Mouse (Mus musculus): ENCODE measurements around the gene Wdfy4.

Gene Wdfy4

GRCm38 (mm10) chr14:33185068-33185800 lies at the start of gene Wdfy4:
Gene Wdfy4, minus strand, starts transcription at chr14:33185508.
- H3K27me3 ChIP-seq (ENCODE audit: control insufficient read depth, insufficient read depth, low read length, poor library complexity, severe bottlenecking), result no peaks in the 10 kb centered on the region
- peak; percentile 96 for DNase-seq (ENCODE audit: low read depth, low spot score)
- H3K36me3 ChIP-seq (ENCODE audit: control insufficient read depth, insufficient read depth, low read length, poor library complexity, severe bottlenecking), result peaks cover 3% of the 10 kb centered on the region; the same call in 1 of the 2 replicates

GRCm38 (mm10) chr14:33232048-33232447 lies 46.7 kb upstream of the Wdfy4 start:
- no peak for DNase-seq (ENCODE audit: low read depth, low spot score)
- Histone ChIP-seq H3K27me3 (ENCODE audit: control insufficient read depth, insufficient read depth, low read length, poor library complexity, severe bottlenecking) (no peaks in the 10 kb centered on the region), H3K36me3 (ENCODE audit: control insufficient read depth, insufficient read depth, low read length, poor library complexity, severe bottlenecking) (no peaks in the 10 kb centered on the region)

- peak; percentile 60 for DNase-seq (ENCODE audit: low read depth, low spot score)
- no peaks in the 10 kb centered on the region for H3K27me3 ChIP-seq (ENCODE audit: control insufficient read depth, insufficient read depth, low read length, poor library complexity, severe bottlenecking)
- no peaks in the 10 kb centered on the region for H3K36me3 ChIP-seq (ENCODE audit: control insufficient read depth, insufficient read depth, low read length, poor library complexity, severe bottlenecking)
Observed at GRCm38 (mm10) chr14:33231311-33231710, 46.0 kb upstream of the Wdfy4 start.

GRCm38 (mm10) chr14:33230672-33231071 lies 45.4 kb upstream of the Wdfy4 start:
- no peaks in the 10 kb centered on the region for H3K27me3 ChIP-seq (ENCODE audit: control insufficient read depth, insufficient read depth, low read length, poor library complexity, severe bottlenecking)
- H3K36me3 ChIP-seq (ENCODE audit: control insufficient read depth, insufficient read depth, low read length, poor library complexity, severe bottlenecking), result no peaks in the 10 kb centered on the region
- no peak for DNase-seq (ENCODE audit: low read depth, low spot score)

- H3K27me3 ChIP-seq (ENCODE audit: control insufficient read depth, insufficient read depth, low read length, poor library complexity, severe bottlenecking), result no peaks in the 10 kb centered on the region
- H3K36me3 ChIP-seq (ENCODE audit: control insufficient read depth, insufficient read depth, low read length, poor library complexity, severe bottlenecking), result no peaks in the 10 kb centered on the region
- no peak for DNase-seq (ENCODE audit: low read depth, low spot score)
Observed at GRCm38 (mm10) chr14:33225235-33225634, 39.9 kb upstream of the Wdfy4 start.

GRCm38 (mm10) chr14:33216343-33217208 lies 31.3 kb upstream of the Wdfy4 start:
- no peaks in the 10 kb centered on the region for H3K27me3 ChIP-seq (ENCODE audit: control insufficient read depth, insufficient read depth, low read length, poor library complexity, severe bottlenecking)
- DNase-seq (ENCODE audit: low read depth, low spot score), result peak; percentile 60
- no peaks in the 10 kb centered on the region for H3K36me3 ChIP-seq (ENCODE audit: control insufficient read depth, insufficient read depth, low read length, poor library complexity, severe bottlenecking)

GRCm38 (mm10) chr14:33215163-33215562 lies 29.9 kb upstream of the Wdfy4 start:
- H3K27me3 ChIP-seq (ENCODE audit: control insufficient read depth, insufficient read depth, low read length, poor library complexity, severe bottlenecking), result no peaks in the 10 kb centered on the region
- no peaks in the 10 kb centered on the region for H3K36me3 ChIP-seq (ENCODE audit: control insufficient read depth, insufficient read depth, low read length, poor library complexity, severe bottlenecking)
- DNase-seq (ENCODE audit: low read depth, low spot score), result no peak

GRCm38 (mm10) chr14:33214767-33215128 lies 29.4 kb upstream of the Wdfy4 start:
- H3K27me3 ChIP-seq (ENCODE audit: control insufficient read depth, insufficient read depth, low read length, poor library complexity, severe bottlenecking), result no peaks in the 10 kb centered on the region
- H3K36me3 ChIP-seq (ENCODE audit: control insufficient read depth, insufficient read depth, low read length, poor library complexity, severe bottlenecking), result no peaks in the 10 kb centered on the region
- DNase-seq (ENCODE audit: low read depth, low spot score), result no peak

- H3K27me3 ChIP-seq (ENCODE audit: control insufficient read depth, insufficient read depth, low read length, poor library complexity, severe bottlenecking), result no peaks in the 10 kb centered on the region
- no peaks in the 10 kb centered on the region for H3K36me3 ChIP-seq (ENCODE audit: control insufficient read depth, insufficient read depth, low read length, poor library complexity, severe bottlenecking)
- peak; percentile 91 for DNase-seq (ENCODE audit: low read depth, low spot score)
Observed at GRCm38 (mm10) chr14:33213823-33214766, 28.8 kb upstream of the Wdfy4 start, which contains the start of gene Arhgap22. Gene Arhgap22, plus strand, starts transcription at chr14:33214026.

- H3K36me3 ChIP-seq (ENCODE audit: control insufficient read depth, insufficient read depth, low read length, poor library complexity, severe bottlenecking), result no peaks in the 10 kb centered on the region
- H3K27me3 ChIP-seq (ENCODE audit: control insufficient read depth, insufficient read depth, low read length, poor library complexity, severe bottlenecking), result no peaks in the 10 kb centered on the region
- no peak for DNase-seq (ENCODE audit: low read depth, low spot score)
Observed at GRCm38 (mm10) chr14:33212958-33213309, 27.6 kb upstream of the Wdfy4 start.

- no peaks in the 10 kb centered on the region for H3K27me3 ChIP-seq (ENCODE audit: control insufficient read depth, insufficient read depth, low read length, poor library complexity, severe bottlenecking)
- no peaks in the 10 kb centered on the region for H3K36me3 ChIP-seq (ENCODE audit: control insufficient read depth, insufficient read depth, low read length, poor library complexity, severe bottlenecking)
- no peak for DNase-seq (ENCODE audit: low read depth, low spot score)
Observed at GRCm38 (mm10) chr14:33212271-33212957, 27.1 kb upstream of the Wdfy4 start.

GRCm38 (mm10) chr14:33210806-33211205 lies 25.5 kb upstream of the Wdfy4 start:
- DNase-seq (ENCODE audit: low read depth, low spot score), result no peak

GRCm38 (mm10) chr14:33208331-33208730 lies 23.0 kb upstream of the Wdfy4 start:
- no peak for DNase-seq (ENCODE audit: low read depth, low spot score)
- H3K36me3 ChIP-seq (ENCODE audit: control insufficient read depth, insufficient read depth, low read length, poor library complexity, severe bottlenecking), result no peaks in the 10 kb centered on the region
- no peaks in the 10 kb centered on the region for H3K27me3 ChIP-seq (ENCODE audit: control insufficient read depth, insufficient read depth, low read length, poor library complexity, severe bottlenecking)

More at GRCm38 (mm10) chr14:33210806-33211205, 25.5 kb upstream of the Wdfy4 start:
- Histone ChIP-seq H3K36me3 (ENCODE audit: control insufficient read depth, insufficient read depth, low read length, poor library complexity, severe bottlenecking) (no peaks in the 10 kb centered on the region), H3K27me3 (ENCODE audit: control insufficient read depth, insufficient read depth, low read length, poor library complexity, severe bottlenecking) (no peaks in the 10 kb centered on the region)

- no peaks in the 10 kb centered on the region for H3K36me3 ChIP-seq (ENCODE audit: control insufficient read depth, insufficient read depth, low read length, poor library complexity, severe bottlenecking)
- DNase-seq (ENCODE audit: low read depth, low spot score), result peak; percentile 80
- no peaks in the 10 kb centered on the region for H3K27me3 ChIP-seq (ENCODE audit: control insufficient read depth, insufficient read depth, low read length, poor library complexity, severe bottlenecking)
Observed at GRCm38 (mm10) chr14:33207011-33207410, 21.7 kb upstream of the Wdfy4 start.

Measured in splenic B cell, adult 2 months (primary cell).